Mouse (Mus musculus) olfactory bulb, adult 2 months (tissue): ENCODE data around the gene Ttll9.

Experiments used
- CTCF ChIP-seq: fragments of 200-500 bp; IDR thresholded peaks from 2 replicates; pipeline ENCODE4 v1.5.1; 2012; ENCODE audit warnings: low read depth, mild to moderate bottlenecking, low read length, moderate library complexity; ENCODE audit not compliant: insufficient read depth
- POLR2A ChIP-seq: fragments of 200-500 bp; IDR thresholded peaks from 2 replicates; pipeline ENCODE4 v1.6.1; 2012; ENCODE audit warnings: mild to moderate bottlenecking, low read depth, low read length, moderate library complexity; ENCODE audit not compliant: insufficient read depth

DNA sequence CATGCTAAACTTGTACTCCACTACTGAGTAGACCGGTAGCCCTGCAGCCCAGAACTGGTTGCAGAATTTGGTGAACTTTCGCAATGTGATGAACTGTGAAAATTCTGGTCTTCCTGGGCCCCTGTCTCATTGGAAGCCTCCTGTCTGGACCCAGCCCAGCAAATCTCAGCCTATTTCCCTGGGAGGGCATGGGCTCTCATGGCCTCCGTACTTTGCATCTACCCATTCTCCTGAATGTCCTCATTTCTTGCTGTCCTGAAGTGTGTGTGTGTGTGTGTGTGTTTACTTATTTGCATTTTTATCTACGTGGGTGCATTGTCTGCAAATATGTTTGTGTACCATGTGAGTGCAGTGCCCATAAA, 87.7 kb downstream of the Ttll9 start:
- TF ChIP-seq POLR2A: no peak
- TF ChIP-seq CTCF: no peak
